Mouse (Mus musculus) embryonic fibroblast, embryonic 13.5 days (primary cell): ENCODE data around the gene Spaca3. TPM values are rescaled to one million over a fixed set of nuclear protein-coding genes. Genes with fewer than 3 reads are reported as not detected.

Experiments used
- H3K27ac ChIP-seq: 2 replicates; pipeline ENCODE4 v1.5.1; 2012; ENCODE audit warnings: low read length, control low read depth, inconsistent platforms; ENCODE audit not compliant: insufficient read depth
- H3K4me1 ChIP-seq: 2 replicates; pipeline ENCODE4 v1.6.1; 2011; ENCODE audit warnings: low read length; ENCODE audit not compliant: control insufficient read depth, insufficient read depth
- H3K4me3 ChIP-seq: 2 replicates; pipeline ENCODE4 v1.5.1; 2011; ENCODE audit warnings: mild to moderate bottlenecking, control low read depth, low read length; ENCODE audit not compliant: insufficient read depth
- CTCF ChIP-seq: IDR thresholded peaks from 2 replicates; pipeline ENCODE4 v1.5.1; 2011; ENCODE audit warnings: mild to moderate bottlenecking, control low read depth, low read length, moderate library complexity, borderline replicate concordance; ENCODE audit not compliant: insufficient read depth
- POLR2A ChIP-seq: IDR thresholded peaks from 2 replicates; pipeline ENCODE4 v1.6.1; 2011; ENCODE audit warnings: low read depth, mild to moderate bottlenecking, control low read depth, low read length, moderate library complexity
- polyA plus RNA-seq: library from polyadenylated mRNA; stranded (reverse); fragments of >200 nt; gene quantifications from 2 replicates; pipeline ENCODE4 v1.2.4, GENCODE M21; 2011; ENCODE audit warnings: low read depth; ENCODE audit not compliant: missing spikeins, insufficient read length

Gene Spaca3
- polyA plus RNA-seq, 1 experiment, result not detected

- H3K4me1 ChIP-seq, result no peaks in the 10 kb centered on the region
- no peak overlapping the region for H3K4me3 ChIP-seq
- no peak for TF ChIP-seq POLR2A
- H3K27ac ChIP-seq, result no peak overlapping the region
Measured at GRCm38 (mm10) chr11:80889336-80890063, 31.3 kb downstream of the Spaca3 start.

GRCm38 (mm10) chr11:80895853-80896252 is 37.7 kb downstream of the Spaca3 start:
- no peak overlapping the region for H3K4me3 ChIP-seq
- no peak overlapping the region for H3K27ac ChIP-seq
- TF ChIP-seq CTCF, result no peak
- TF ChIP-seq POLR2A, result no peak
- H3K4me1 ChIP-seq, result no peaks in the 10 kb centered on the region

GRCm38 (mm10) chr11:80900555-80900954 is 42.4 kb downstream of the Spaca3 start:
- TF ChIP-seq POLR2A, result no peak
- no peak for TF ChIP-seq CTCF
- no peak overlapping the region for H3K27ac ChIP-seq
- H3K4me3 ChIP-seq, result no peak overlapping the region
- H3K4me1 ChIP-seq, result 0 out of 2 replicates have a peak, but pooled peaks cover 3% of the 10 kb centered on the region

- 0 out of 2 replicates have a peak, but pooled peaks cover 3% of the 10 kb centered on the region for H3K4me1 ChIP-seq
- H3K4me3 ChIP-seq, result no peak overlapping the region
- no peak overlapping the region for H3K27ac ChIP-seq
- TF ChIP-seq CTCF (no peak), POLR2A (no peak)
Measured at GRCm38 (mm10) chr11:80902664-80903063, 44.5 kb downstream of the Spaca3 start.

GRCm38 (mm10) chr11:80903426-80903825 is 45.3 kb downstream of the Spaca3 start:
- Histone ChIP-seq H3K27ac (no peak overlapping the region), H3K4me3 (no peak overlapping the region), H3K4me1 (0 out of 2 replicates have a peak, but pooled peaks cover 3% of the 10 kb centered on the region)
- TF ChIP-seq CTCF (no peak), POLR2A (no peak)

GRCm38 (mm10) chr11:80904559-80904958 is 46.4 kb downstream of the Spaca3 start:
- no peak overlapping the region for H3K4me3 ChIP-seq
- H3K4me1 ChIP-seq, result 0 out of 2 replicates have a peak, but pooled peaks cover 3% of the 10 kb centered on the region
- TF ChIP-seq CTCF (no peak), POLR2A (no peak)
- H3K27ac ChIP-seq, result no peak overlapping the region

GRCm38 (mm10) chr11:80906456-80906855 is 48.3 kb downstream of the Spaca3 start:
- Histone ChIP-seq H3K4me3 (no peak overlapping the region), H3K4me1 (0 out of 2 replicates have a peak, but pooled peaks cover 3% of the 10 kb centered on the region), H3K27ac (no peak overlapping the region)
- TF ChIP-seq POLR2A (no peak), CTCF (peak; percentile 59; the same call in 1 of the 2 replicates)

- Histone ChIP-seq H3K4me3 (no peak overlapping the region), H3K27ac (no peak overlapping the region), H3K4me1 (0 out of 2 replicates have a peak, but pooled peaks cover 2% of the 10 kb centered on the region)
- TF ChIP-seq POLR2A (no peak), CTCF (no peak)
Measured at GRCm38 (mm10) chr11:80907820-80908219, 49.7 kb downstream of the Spaca3 start.

- Histone ChIP-seq H3K4me3 (no peak overlapping the region), H3K4me1 (no peaks in the 10 kb centered on the region), H3K27ac (no peak overlapping the region)
- no peak for TF ChIP-seq POLR2A
- TF ChIP-seq CTCF, result no peak
Measured at GRCm38 (mm10) chr11:80912721-80913120, 54.6 kb downstream of the Spaca3 start.

GRCm38 (mm10) chr11:80913408-80914024 is 55.4 kb downstream of the Spaca3 start:
- TF ChIP-seq POLR2A (no peak), CTCF (no peak)
- no peak overlapping the region for H3K4me3 ChIP-seq
- H3K27ac ChIP-seq, result no peak overlapping the region
- no peaks in the 10 kb centered on the region for H3K4me1 ChIP-seq

Other genes starting within 250 kb of the Spaca3 start
- gene Myo1d, start 78.3 kb upstream of the Spaca3 start, polyA plus RNA-seq, result 29.5 and 30.6 TPM in 2 replicates
- gene Tmem98, start 48.2 kb upstream of the Spaca3 start, polyA plus RNA-seq, result 38.3 and 43.1 TPM in 2 replicates